Mouse (Mus musculus): ENCODE results near the gene Vmn1r100. TPM values are rescaled to one million over a fixed set of nuclear protein-coding genes. Genes with fewer than 3 reads are reported as not detected.
"Not testable (repeated sequence)": the region's sequence is repeated elsewhere in the genome, so short reads cannot be mapped to it uniquely, and the experiment has no call there.

Gene Vmn1r100
- polyA plus RNA-seq (2015; fragmentation: Nextera tagmentation; extraction: Ambion mirVana): not detected in 2 replicates

DNA sequence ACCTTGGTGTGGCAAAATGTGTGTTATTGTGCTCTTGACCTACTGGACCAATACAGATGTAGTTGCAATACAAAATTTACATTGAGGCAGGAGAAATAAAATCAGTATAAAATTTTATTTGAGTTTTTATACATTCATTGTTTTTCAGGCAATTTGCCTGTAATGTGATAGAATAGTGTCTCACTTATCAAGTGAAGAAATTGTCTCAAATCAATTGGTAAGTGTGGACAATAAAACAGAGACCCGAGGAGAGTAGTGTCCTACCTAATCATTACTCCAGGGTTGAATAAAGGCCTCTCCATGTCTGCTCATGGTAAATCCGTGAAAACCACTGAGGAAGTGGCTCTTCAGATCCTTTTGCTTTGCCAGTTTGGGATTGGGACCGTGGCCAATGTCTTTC, at the start of gene Vmn1r100:
Vmn1r100 (plus strand) TSS at position 301 of the 400 bp plus-strand sequence.
- not testable (repeated sequence) for H3K4me2 ChIP-seq (replicated peaks); ATAC-seq (ENCODE audit: low FRiP score, low read depth); H3K36me3 ChIP-seq; H3K9me3 ChIP-seq; H3K9ac ChIP-seq; H3K27me3 ChIP-seq; H3K4me3 ChIP-seq; H3K4me1 ChIP-seq; H3K27ac ChIP-seq
- no CpG with 5 or more reads among the region's 3 CpGs for WGBS

GRCm38 (mm10) chr7:20375310-20375709, 42.4 kb upstream of the Vmn1r100 start, which contains the start of gene Gm5728:
Gene Gm5728 (minus strand): TSS chr7:20375410.
- no CpG with 5 or more reads among the region's 1 CpGs for WGBS
- H3K36me3 ChIP-seq; H3K9ac ChIP-seq; H3K4me2 ChIP-seq (replicated peaks); H3K27me3 ChIP-seq; H3K4me3 ChIP-seq; H3K9me3 ChIP-seq; H3K27ac ChIP-seq; H3K4me1 ChIP-seq; ATAC-seq (ENCODE audit: low FRiP score, low read depth): not testable (repeated sequence)

DNA sequence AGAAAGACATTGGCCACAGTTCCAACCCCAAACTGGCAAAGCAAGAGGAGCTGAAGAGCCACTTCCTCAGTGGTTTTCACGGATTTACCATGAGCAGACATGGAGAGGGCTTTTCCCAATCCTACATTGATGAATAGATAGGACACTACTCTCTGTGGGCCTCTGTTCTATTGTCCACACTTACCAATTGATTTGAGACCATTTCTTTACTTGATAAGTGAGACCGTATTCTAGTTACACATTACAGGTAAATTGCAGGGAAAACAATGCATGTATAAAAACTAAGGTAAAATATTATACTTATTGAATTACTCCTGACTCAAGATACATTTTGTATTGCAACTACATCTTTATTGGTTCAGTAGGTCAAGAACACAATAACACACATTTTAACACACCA, 24.8 kb downstream of the Vmn1r100 start, which contains the start of gene Vmn1r101:
Vmn1r101 (minus strand) TSS at position 101 of the 400 bp plus-strand sequence.
- H3K4me2 ChIP-seq (replicated peaks); H3K4me3 ChIP-seq; H3K9ac ChIP-seq; H3K9me3 ChIP-seq; ATAC-seq (ENCODE audit: low FRiP score, low read depth); H3K27ac ChIP-seq; H3K27me3 ChIP-seq; H3K36me3 ChIP-seq; H3K4me1 ChIP-seq: not testable (repeated sequence)
- WGBS: no CpG with 5 or more reads among the region's 2 CpGs

Other genes with a start within 250 kb of the Vmn1r100 start
- not detected in 2 replicates for gene Vmn1r94, start 249.6 kb upstream of the Vmn1r100 start, polyA plus RNA-seq (2015; fragmentation: Nextera tagmentation; extraction: Ambion mirVana)
- not detected in 2 replicates for gene Vmn1r95, start 224.2 kb upstream of the Vmn1r100 start, polyA plus RNA-seq (2015; fragmentation: Nextera tagmentation; extraction: Ambion mirVana)
- gene Gm6164, start 212.3 kb upstream of the Vmn1r100 start, polyA plus RNA-seq (2015; fragmentation: Nextera tagmentation; extraction: Ambion mirVana): not detected in 2 replicates
- not detected in 2 replicates for gene Gm4498, start 184.1 kb upstream of the Vmn1r100 start, polyA plus RNA-seq (2015; fragmentation: Nextera tagmentation; extraction: Ambion mirVana)
- gene Gm5890, start 155.1 kb upstream of the Vmn1r100 start, polyA plus RNA-seq (2015; fragmentation: Nextera tagmentation; extraction: Ambion mirVana): not detected in 2 replicates
- not detected in 2 replicates for gene Gm4133, start 83.9 kb upstream of the Vmn1r100 start, polyA plus RNA-seq (2015; fragmentation: Nextera tagmentation; extraction: Ambion mirVana)
- not detected in 2 replicates for gene Gm5728, start 42.5 kb upstream of the Vmn1r100 start, polyA plus RNA-seq (2015; fragmentation: Nextera tagmentation; extraction: Ambion mirVana)
- gene Vmn1r101, start 24.7 kb downstream of the Vmn1r100 start, polyA plus RNA-seq (2015; fragmentation: Nextera tagmentation; extraction: Ambion mirVana): not detected in 2 replicates
- gene Gm10670, start 57.0 kb downstream of the Vmn1r100 start, polyA plus RNA-seq (2015; fragmentation: Nextera tagmentation; extraction: Ambion mirVana): not detected in 2 replicates
- gene Vmn1r103, start 92.6 kb downstream of the Vmn1r100 start, polyA plus RNA-seq (2015; fragmentation: Nextera tagmentation; extraction: Ambion mirVana): not detected in 2 replicates
- gene Vmn1r104, start 115.9 kb downstream of the Vmn1r100 start, polyA plus RNA-seq (2015; fragmentation: Nextera tagmentation; extraction: Ambion mirVana): not detected in 2 replicates
- gene Gm5726, start 127.8 kb downstream of the Vmn1r100 start, polyA plus RNA-seq (2015; fragmentation: Nextera tagmentation; extraction: Ambion mirVana): not detected in 2 replicates
- not detected in 2 replicates for gene Gm4141, start 158.3 kb downstream of the Vmn1r100 start, polyA plus RNA-seq (2015; fragmentation: Nextera tagmentation; extraction: Ambion mirVana)
- not detected in 2 replicates for gene Gm4513, start 181.1 kb downstream of the Vmn1r100 start, polyA plus RNA-seq (2015; fragmentation: Nextera tagmentation; extraction: Ambion mirVana)